Mouse (Mus musculus): ENCODE results near the gene Plekhg5. TPM values are rescaled to one million over a fixed set of nuclear protein-coding genes. Genes with fewer than 3 reads are reported as not detected.

Plekhg5 gene
- total and polyA plus RNA-seq, 3 experiments = 0.05 to 2.1 (median 1.1) TPM

DNA sequence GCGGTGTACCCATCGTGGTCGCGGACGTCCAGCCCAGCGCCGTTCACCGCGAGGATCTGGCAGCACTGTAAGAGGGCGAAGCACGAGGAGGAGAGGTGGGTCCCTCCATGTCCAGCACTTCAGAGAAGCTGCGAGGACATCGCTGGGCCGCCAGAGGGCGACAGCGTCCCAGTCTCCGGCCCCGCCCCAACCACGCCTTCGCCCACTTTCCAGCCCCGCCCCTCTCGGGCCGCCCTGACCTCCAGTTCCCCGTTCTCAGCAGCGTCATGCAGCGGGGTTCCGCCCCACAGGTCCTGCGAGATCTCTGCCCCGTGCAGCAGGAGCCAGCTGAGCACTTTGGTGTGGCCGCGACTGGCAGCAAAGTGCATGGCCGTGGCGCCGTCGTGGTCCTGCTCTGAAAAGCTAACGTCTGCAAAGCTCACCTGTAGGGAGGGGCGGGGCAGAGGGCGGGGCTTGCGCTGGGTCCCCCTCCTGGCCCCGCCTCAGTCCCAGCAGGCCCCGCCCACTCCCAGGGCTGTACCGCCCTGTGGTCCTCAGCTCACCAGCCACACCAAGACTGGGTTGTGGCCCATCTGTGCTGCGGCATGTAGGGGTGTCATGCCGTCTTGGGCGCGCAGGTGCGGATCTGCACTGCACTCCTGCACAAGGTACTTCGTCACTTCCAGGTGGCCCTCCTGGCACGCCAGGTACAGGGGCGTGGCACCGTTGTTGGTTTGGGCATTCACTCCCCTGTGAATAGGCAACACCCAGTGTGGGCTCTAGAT, 66.4 kb downstream of the Plekhg5 start (continued):
- no peak for TF ChIP-seq ETS1 (conservative IDR thresholded peaks at IDR 0.05; ENCODE audit: low read depth, low read length)
- TF ChIP-seq UBTF (IDR thresholded peaks at IDR 0.05; ENCODE audit: low read depth, low read length) = no peak
- TF ChIP-seq MYC (IDR thresholded peaks at IDR 0.05; ENCODE audit: low read depth, low read length) = 0 out of 2 replicates have a peak, but pooled peaks have one; percentile 19
- TF ChIP-seq BHLHE40 (IDR thresholded peaks at IDR 0.05; ENCODE audit: low read depth, low read length) = no peak
- TF ChIP-seq POLR2AphosphoS2 (IDR thresholded peaks at IDR 0.05; ENCODE audit: low read depth, low read length) = no peak
- TF ChIP-seq MEF2A (IDR thresholded peaks at IDR 0.05; ENCODE audit: borderline replicate concordance, low read depth, low read length) = no peak; the same call in 1 of the 2 replicates
- no peak for TF ChIP-seq MAFK (IDR thresholded peaks at IDR 0.05; ENCODE audit: insufficient replicate concordance, low read length)

GRCm38 (mm10) chr4:152140441-152140840, 68.1 kb downstream of the Plekhg5 start:
- in situ Hi-C loops (cut with MboI; ENCODE audit: low pct_ligation_motif_present, low pct_unique_long_range_greater_than_20kb, low sequenced_read_pairs) = no loop called here
- TF ChIP-seq ETS1 (conservative IDR thresholded peaks at IDR 0.05; ENCODE audit: low read depth, low read length) = no peak
- TF ChIP-seq MAFK (IDR thresholded peaks at IDR 0.05; ENCODE audit: insufficient replicate concordance, low read length) = no peak
- TF ChIP-seq ZKSCAN1 (IDR thresholded peaks at IDR 0.05; ENCODE audit: borderline replicate concordance, low read depth, low read length) = no peak
- no peak for TF ChIP-seq EP300 (IDR thresholded peaks at IDR 0.05; ENCODE audit: low read length)
- no peak for TF ChIP-seq KAT2A (IDR thresholded peaks at IDR 0.05; ENCODE audit: insufficient replicate concordance, low read length)
- no peak for TF ChIP-seq CHD1 (IDR thresholded peaks at IDR 0.05; ENCODE audit: low read depth, low read length)
- TF ChIP-seq JUND (conservative IDR thresholded peaks at IDR 0.05; ENCODE audit: low read depth, low read length) = no peak
- no peak for TF ChIP-seq MYC (IDR thresholded peaks at IDR 0.05; ENCODE audit: low read depth, low read length)
- no peak for TF ChIP-seq POLR2AphosphoS2 (IDR thresholded peaks at IDR 0.05; ENCODE audit: low read depth, low read length)
- TF ChIP-seq TBP (conservative IDR thresholded peaks at IDR 0.05; ENCODE audit: low read depth, low read length) = no peak
- no peak for TF ChIP-seq RCOR1 (conservative IDR thresholded peaks at IDR 0.05; ENCODE audit: low read depth, low read length)
- TF ChIP-seq RAD21 (IDR thresholded peaks at IDR 0.05; ENCODE audit: low read depth, low read length) = peak; percentile 63
- no peak for TF ChIP-seq ELF1 (IDR thresholded peaks at IDR 0.05; ENCODE audit: low read depth, low read length)
- TF ChIP-seq GABPA (IDR thresholded peaks at IDR 0.05; ENCODE audit: insufficient replicate concordance, low read depth, low read length) = no peak
- no peak for TF ChIP-seq MAX (IDR thresholded peaks at IDR 0.05; ENCODE audit: low read length)
- TF ChIP-seq MAZ (IDR thresholded peaks at IDR 0.05; ENCODE audit: low read depth, low read length) = no peak
- TF ChIP-seq ZNF384 (IDR thresholded peaks at IDR 0.05; ENCODE audit: low read depth, low read length) = no peak
- peak; percentile 42 for TF ChIP-seq SMC3 (IDR thresholded peaks at IDR 0.05; ENCODE audit: low read depth, low read length)
- TF ChIP-seq JUN (IDR thresholded peaks at IDR 0.05; ENCODE audit: insufficient read depth, low read depth, low read length) = no peak
- no peak for TF ChIP-seq POLR2A (IDR thresholded peaks at IDR 0.05; ENCODE audit: low read depth, low read length)
- peak; percentile 79 to 97 for TF ChIP-seq CTCF (conservative IDR thresholded peaks at IDR 0.05 in 1 of 2, IDR thresholded peaks at IDR 0.05 in 1 of 2; ENCODE audit: low read depth in 2 of 2, low read length in 2 of 2)
- TF ChIP-seq UBTF (IDR thresholded peaks at IDR 0.05; ENCODE audit: low read depth, low read length) = no peak
- peak; percentile 42; the same call in 1 of the 2 replicates for TF ChIP-seq IRF4 (IDR thresholded peaks at IDR 0.05; ENCODE audit: low read depth, low read length)
- TF ChIP-seq TCF12 (IDR thresholded peaks at IDR 0.05; ENCODE audit: low read depth, low read length) = no peak
- no peak for TF ChIP-seq CHD2 (IDR thresholded peaks at IDR 0.05; ENCODE audit: low read length)
- no peak for TF ChIP-seq PAX5 (IDR thresholded peaks at IDR 0.05; ENCODE audit: low read length)
- no peak for TF ChIP-seq USF2 (conservative IDR thresholded peaks at IDR 0.05; ENCODE audit: low read depth, low read length)
- no peak for TF ChIP-seq ZC3H11A (IDR thresholded peaks at IDR 0.05; ENCODE audit: low read depth, low read length)
- TF ChIP-seq SIN3A (IDR thresholded peaks at IDR 0.05; ENCODE audit: low read length) = no peak
- TF ChIP-seq USF1 (IDR thresholded peaks at IDR 0.05; ENCODE audit: low read depth, low read length) = no peak
- TF ChIP-seq MEF2A (IDR thresholded peaks at IDR 0.05; ENCODE audit: borderline replicate concordance, low read depth, low read length) = no peak
- no peak for TF ChIP-seq HCFC1 (IDR thresholded peaks at IDR 0.05; ENCODE audit: low read depth, low read length)
- TF ChIP-seq ZMIZ1 (IDR thresholded peaks at IDR 0.05; ENCODE audit: low read depth, low read length) = no peak
- no peak for TF ChIP-seq NELFE (IDR thresholded peaks at IDR 0.05; ENCODE audit: low read depth, low read length)
- no peak for TF ChIP-seq MXI1 (IDR thresholded peaks at IDR 0.05; ENCODE audit: low read depth, low read length)

More at GRCm38 (mm10) chr4:152140441-152140840, 68.1 kb downstream of the Plekhg5 start:
- Histone ChIP-seq H3K27me3 (replicated peaks) (peaks cover 71% of the 10 kb centered on the region), H3K4me1 (ENCODE audit: control insufficient read depth in 1 of 2, insufficient read depth in 2 of 2) (peaks cover 6 to 11% of the 10 kb centered on the region in 2 experiments), H3K27ac (ENCODE audit: insufficient read depth, low read depth) (no peak overlapping the region), H3K9me3 (replicated peaks; ENCODE audit: low read length) (peaks cover 4% of the 10 kb centered on the region), H3K36me3 (replicated peaks in 1 of 2; ENCODE audit: control insufficient read depth in 1 of 2, insufficient read depth in 1 of 2, low read length in 1 of 2) (no peaks in the 10 kb centered on the region), H3K4me2 (ENCODE audit: insufficient read depth, low read depth, poor library complexity, severe bottlenecking) (no peak overlapping the region), H3K79me2 (replicated peaks; ENCODE audit: control insufficient read depth, extremely low read depth, insufficient read depth, poor library complexity, severe bottlenecking) (no peaks in the 10 kb centered on the region), H3K9ac (ENCODE audit: insufficient read depth, low read depth) (no peak overlapping the region), H3K4me3 (replicated peaks in 1 of 3; ENCODE audit: low read depth in 2 of 3, low read length in 2 of 3, poor library complexity in 1 of 3) (no peak overlapping the region)
- DNase-seq (ENCODE audit: extremely low read depth) = peak; percentile 60
- dilution Hi-C loops (cut with MboI; ENCODE audit: extremely low pct_ligation_motif_present, extremely low pct_unique_long_range_greater_than_20kb, low sequenced_read_pairs) = no loop called here
